Mouse (Mus musculus) ES-Bruce4 (cell line): ENCODE results near the gene Atrn. TPM values are rescaled to one million over a fixed set of nuclear protein-coding genes. Genes with fewer than 3 reads are reported as not detected.

Experiments
- H3K27ac ChIP-seq: 2 replicates; pipeline ENCODE4 v1.5.1; 2012; ENCODE audit warnings: low read length, inconsistent platforms; ENCODE audit not compliant: insufficient read depth
- H3K27me3 ChIP-seq: 2 replicates; pipeline ENCODE4 v1.6.1; 2012; ENCODE audit warnings: mild to moderate bottlenecking, low read length, inconsistent platforms; ENCODE audit not compliant: control insufficient read depth, poor library complexity, insufficient read depth, severe bottlenecking
- H3K36me3 ChIP-seq: 2 replicates; pipeline ENCODE4 v1.6.1; 2012; ENCODE audit warnings: inconsistent platforms, mild to moderate bottlenecking, low read length, moderate library complexity; ENCODE audit not compliant: control insufficient read depth, poor library complexity, insufficient read depth, severe bottlenecking
- H3K4me1 ChIP-seq: one replicate; pipeline ENCODE4 v1.8.1; 2011; ENCODE audit warnings: low read length; ENCODE audit not compliant: control insufficient read depth, insufficient read depth
- H3K4me3 ChIP-seq: 2 replicates; pipeline ENCODE4 v1.5.1; 2011; ENCODE audit warnings: low read depth, mild to moderate bottlenecking, low read length
- H3K9ac ChIP-seq: 2 replicates; pipeline ENCODE4 v1.6.1; 2012; ENCODE audit warnings: low read depth, mild to moderate bottlenecking, inconsistent platforms; ENCODE audit not compliant: poor library complexity, severe bottlenecking
- H3K9me3 ChIP-seq: replicated peaks from 2 replicates; pipeline ENCODE4 v1.6.1; 2012; ENCODE audit warnings: mild to moderate bottlenecking, low read length, inconsistent platforms; ENCODE audit not compliant: control insufficient read depth, poor library complexity, insufficient read depth, severe bottlenecking
- CTCF ChIP-seq: IDR thresholded peaks from one replicate; pipeline ENCODE4 v1.8.1; 2011; ENCODE audit warnings: low read depth, low read length
- EP300 ChIP-seq: IDR thresholded peaks from 2 replicates; pipeline ENCODE4 v1.6.1; 2011; ENCODE audit warnings: low read depth, low read length; ENCODE audit not compliant: insufficient read depth
- POLR2A ChIP-seq: IDR thresholded peaks from one replicate; pipeline ENCODE4 v1.8.1; 2011; ENCODE audit warnings: low read length; ENCODE audit not compliant: insufficient read depth
- polyA plus RNA-seq: library from polyadenylated mRNA; stranded (reverse); fragments of >200 nt; gene quantifications from 2 replicates; pipeline ENCODE4 v1.2.4, GENCODE M21; 2011; ENCODE audit warnings: low read depth; ENCODE audit not compliant: missing spikeins, insufficient read depth, insufficient read length

Gene Atrn
- 9.8 and 11.1 TPM in 2 replicates for polyA plus RNA-seq

GRCm38 (mm10) chr2:130905751-130906583 lies at the start of gene Atrn, which contains the start of gene 4930402H24Rik:
Gene Atrn, plus strand, starts transcription at chr2:130906495.
Gene 4930402H24Rik, minus strand, starts transcription at chr2:130906406.
- Histone ChIP-seq H3K27ac (no peak within 1 kb of the TSS), H3K9ac (peak within 1 kb of the TSS; percentile 86), H3K4me1 (no peaks in the 10 kb centered on the region), H3K9me3 (no peaks in the 10 kb centered on the region), H3K36me3 (no peaks in the 10 kb centered on the region), H3K4me3 (peak within 1 kb of the TSS; percentile 97), H3K27me3 (no peaks in the 10 kb centered on the region)
- TF ChIP-seq EP300 = no peak
- peak; percentile 67 for TF ChIP-seq POLR2A
- TF ChIP-seq CTCF = no peak

GRCm38 (mm10) chr2:130862091-130862490 lies 44.2 kb upstream of the Atrn start:
- Histone ChIP-seq H3K27ac (no peak overlapping the region), H3K36me3 (no peaks in the 10 kb centered on the region), H3K9me3 (no peaks in the 10 kb centered on the region), H3K27me3 (no peaks in the 10 kb centered on the region), H3K4me1 (no peaks in the 10 kb centered on the region), H3K4me3 (no peak overlapping the region), H3K9ac (no peak overlapping the region)
- TF ChIP-seq CTCF (no peak), POLR2A (no peak), EP300 (no peak)

GRCm38 (mm10) chr2:130870916-130871315 lies 35.4 kb upstream of the Atrn start:
- Histone ChIP-seq H3K27me3 (no peaks in the 10 kb centered on the region), H3K4me3 (no peak overlapping the region), H3K9ac (no peak overlapping the region), H3K36me3 (no peaks in the 10 kb centered on the region), H3K9me3 (no peaks in the 10 kb centered on the region), H3K4me1 (no peaks in the 10 kb centered on the region), H3K27ac (no peak overlapping the region)
- TF ChIP-seq EP300 = no peak
- TF ChIP-seq CTCF = no peak
- TF ChIP-seq POLR2A = no peak

- H3K4me3 ChIP-seq = no peak overlapping the region
- H3K9ac ChIP-seq = no peak overlapping the region
- no peaks in the 10 kb centered on the region for H3K9me3 ChIP-seq
- no peaks in the 10 kb centered on the region for H3K27me3 ChIP-seq
- no peak overlapping the region for H3K27ac ChIP-seq
- TF ChIP-seq CTCF (no peak), EP300 (no peak), POLR2A (no peak)
- no peaks in the 10 kb centered on the region for H3K36me3 ChIP-seq
- no peaks in the 10 kb centered on the region for H3K4me1 ChIP-seq
Measured at GRCm38 (mm10) chr2:130877376-130877775, 28.9 kb upstream of the Atrn start.

- TF ChIP-seq CTCF = no peak
- no peak for TF ChIP-seq POLR2A
- no peaks in the 10 kb centered on the region for H3K4me1 ChIP-seq
- no peak overlapping the region for H3K4me3 ChIP-seq
- H3K27ac ChIP-seq = no peak overlapping the region
- H3K27me3 ChIP-seq = no peaks in the 10 kb centered on the region
- H3K36me3 ChIP-seq = no peaks in the 10 kb centered on the region
- H3K9ac ChIP-seq = no peak overlapping the region
- H3K9me3 ChIP-seq = no peaks in the 10 kb centered on the region
Measured at GRCm38 (mm10) chr2:130886983-130887382, 19.3 kb upstream of the Atrn start.

- H3K27ac ChIP-seq = no peak overlapping the region
- H3K36me3 ChIP-seq = no peaks in the 10 kb centered on the region
- TF ChIP-seq EP300 = no peak
- no peak for TF ChIP-seq CTCF
- no peak for TF ChIP-seq POLR2A
- no peak overlapping the region for H3K4me3 ChIP-seq
- H3K4me1 ChIP-seq = no peaks in the 10 kb centered on the region
- no peaks in the 10 kb centered on the region for H3K9me3 ChIP-seq
- no peaks in the 10 kb centered on the region for H3K27me3 ChIP-seq
- H3K9ac ChIP-seq = no peak overlapping the region
Measured at GRCm38 (mm10) chr2:130887456-130887855, 18.8 kb upstream of the Atrn start.
